Mouse (Mus musculus): ENCODE measurements around the gene Olfr1052. TPM values are rescaled to one million over a fixed set of nuclear protein-coding genes. Genes with fewer than 3 reads are reported as not detected.
"Not testable (repeated sequence)": the region's sequence is repeated elsewhere in the genome, so short reads cannot be mapped to it uniquely, and the experiment has no call there.

The Olfr1052 gene
- total RNA-seq (2021) = not detected
- long read RNA-seq, experiment 1 = 0 reads
- long read RNA-seq, experiment 2 = 0 reads

GRCm38 (mm10) chr2:86292155-86292554 is at the start of gene Olfr1052:
TSS of gene Olfr1052 (plus strand) at chr2:86292455.
- no peak for TF ChIP-seq CTCF (IDR thresholded peaks at IDR 0.05)
- intact Hi-C loops (cut with DNase I) = no loop called here
- Histone ChIP-seq H3K4me3 (no peak within 1 kb of the TSS), H3K27ac (no peak within 1 kb of the TSS)
- DNase-seq (ENCODE audit: extremely low spot score in 1 of 2, low spot score in 2 of 2) = no peak

- intact Hi-C loops (cut with DNase I); DNase-seq (ENCODE audit: extremely low spot score in 1 of 2, low spot score in 2 of 2); H3K4me3 ChIP-seq; H3K27ac ChIP-seq: not testable (repeated sequence)
These were observed 34.0 kb upstream of the Olfr1052 start, which contains the start of gene Olfr1049 for GRCm38 (mm10) chr2:86258228-86258627. TSS of gene Olfr1049 (minus strand) at chr2:86258328.

DNA sequence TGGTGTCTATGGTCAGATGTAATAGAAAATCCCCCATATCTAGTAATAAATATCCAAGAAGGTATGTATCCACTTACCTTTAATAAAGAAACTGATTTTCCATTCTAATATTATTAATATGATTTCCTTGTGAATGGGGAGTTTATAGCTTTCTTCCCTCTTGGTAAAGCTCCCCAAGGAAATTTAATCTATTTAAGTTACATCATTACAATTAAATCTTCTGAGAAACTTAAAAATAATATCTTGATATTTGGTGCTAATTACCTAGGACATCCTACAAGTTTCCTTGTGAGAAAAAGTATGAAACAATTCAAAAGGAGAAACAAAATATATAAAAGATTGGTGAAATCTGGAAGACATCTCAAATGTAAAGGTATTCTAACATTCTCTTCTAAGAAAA is 13.3 kb upstream of the Olfr1052 start, which contains the start of gene Olfr1051:
Gene Olfr1051, minus strand, starts transcription at position 101 of the 400 bp plus-strand sequence.
- DNase-seq (ENCODE audit: extremely low spot score in 1 of 2, low spot score in 2 of 2); intact Hi-C loops (cut with DNase I); H3K27ac ChIP-seq; H3K4me3 ChIP-seq: not testable (repeated sequence)

GRCm38 (mm10) chr2:86315184-86315583 is 22.9 kb downstream of the Olfr1052 start, which contains the start of gene Olfr1053:
TSS of gene Olfr1053 (minus strand) at chr2:86315284.
- no peak within 1 kb of the TSS for H3K4me3 ChIP-seq
- no peak for TF ChIP-seq CTCF (IDR thresholded peaks at IDR 0.05)
- no peak within 1 kb of the TSS for H3K27ac ChIP-seq
- intact Hi-C loops (cut with DNase I) = no loop called here
- DNase-seq (ENCODE audit: extremely low spot score in 1 of 2, low spot score in 2 of 2) = no peak

DNA sequence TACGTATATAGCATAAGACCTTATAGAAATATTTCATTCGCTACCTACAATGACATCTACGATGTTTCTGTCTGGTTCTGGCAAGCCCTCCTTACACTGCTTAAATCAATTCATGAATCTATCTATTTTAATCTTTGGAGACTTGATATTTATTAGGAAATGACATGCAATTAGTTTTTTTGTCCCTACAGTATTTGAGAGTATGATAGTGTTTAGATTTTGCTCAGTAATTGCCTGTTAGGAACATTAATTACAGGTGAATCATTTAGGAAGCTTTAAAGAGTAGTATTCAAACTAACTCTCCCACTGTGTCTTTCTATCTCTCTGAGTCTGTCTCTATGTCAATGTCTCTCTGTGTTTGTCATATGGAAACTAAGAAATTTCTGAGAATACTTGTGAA is 43.1 kb downstream of the Olfr1052 start, which contains the start of gene Olfr1054:
Gene Olfr1054, minus strand, starts transcription at position 101 of the 400 bp plus-strand sequence.
- Histone ChIP-seq H3K4me3 (no peak within 1 kb of the TSS), H3K27ac (no peak within 1 kb of the TSS)
- no peak for TF ChIP-seq CTCF (IDR thresholded peaks at IDR 0.05)
- intact Hi-C loops (cut with DNase I) = no loop called here
- no peak for DNase-seq (ENCODE audit: extremely low spot score in 1 of 2, low spot score in 2 of 2)

Other genes with a start within 250 kb of the Olfr1052 start
- not detected for gene Olfr1034, start 246.6 kb upstream of the Olfr1052 start, total RNA-seq (2021)
- not detected for gene Olfr1036, start 218.5 kb upstream of the Olfr1052 start, total RNA-seq (2021)
- not detected for gene Olfr1037, start 205.1 kb upstream of the Olfr1052 start, total RNA-seq (2021)
- gene Olfr1039, start 156.5 kb upstream of the Olfr1052 start, total RNA-seq (2021) = not detected
- gene Olfr1040, start 145.7 kb upstream of the Olfr1052 start, total RNA-seq (2021) = not detected
- not detected for gene Olfr1042, start 130.6 kb upstream of the Olfr1052 start, total RNA-seq (2021)
- not detected for gene Olfr1043, start 124.9 kb upstream of the Olfr1052 start, total RNA-seq (2021)
- gene Olfr1044, start 114.6 kb upstream of the Olfr1052 start, total RNA-seq (2021) = not detected
- not detected for gene Olfr52, start 106.8 kb upstream of the Olfr1052 start, total RNA-seq (2021)
- not detected for gene Olfr1045, start 89.4 kb upstream of the Olfr1052 start, total RNA-seq (2021)
- not detected for gene Olfr1046, start 73.1 kb upstream of the Olfr1052 start, total RNA-seq (2021)
- not detected for gene Olfr1047, start 61.1 kb upstream of the Olfr1052 start, total RNA-seq (2021)
- gene Olfr1048, start 52.2 kb upstream of the Olfr1052 start, total RNA-seq (2021) = not detected
- gene Olfr1049, start 34.1 kb upstream of the Olfr1052 start, total RNA-seq (2021) = not detected
- gene Olfr1051, start 13.4 kb upstream of the Olfr1052 start, total RNA-seq (2021) = not detected
- not detected for gene Olfr1053, start 22.8 kb downstream of the Olfr1052 start, total RNA-seq (2021)
- gene Olfr1054, start 43.0 kb downstream of the Olfr1052 start, total RNA-seq (2021) = not detected
- not detected for gene Olfr1055, start 57.8 kb downstream of the Olfr1052 start, total RNA-seq (2021)
- not detected for gene Olfr1056, start 70.0 kb downstream of the Olfr1052 start, total RNA-seq (2021)
- not detected for gene Olfr1057, start 85.9 kb downstream of the Olfr1052 start, total RNA-seq (2021)
- gene Olfr1058, start 96.1 kb downstream of the Olfr1052 start, total RNA-seq (2021) = not detected
- gene Olfr1061, start 121.6 kb downstream of the Olfr1052 start, total RNA-seq (2021) = not detected
- gene Olfr1062, start 134.3 kb downstream of the Olfr1052 start, total RNA-seq (2021) = not detected
- gene Olfr1065, start 158.1 kb downstream of the Olfr1052 start, total RNA-seq (2021) = not detected
- not detected for gene Olfr1066, start 163.8 kb downstream of the Olfr1052 start, total RNA-seq (2021)
- gene Olfr228, start 194.9 kb downstream of the Olfr1052 start, total RNA-seq (2021) = not detected
- gene Olfr1076, start 216.0 kb downstream of the Olfr1052 start, total RNA-seq (2021) = not detected